Mouse (Mus musculus) liver, embryonic 14.5 days (tissue): ENCODE results near the gene Psrc1.

Source experiments
- CTCF ChIP-seq: IDR thresholded peaks from 2 replicates; pipeline ENCODE4 v1.5.1; 2016; ENCODE audit warnings: antibody characterized with exemption, low read depth, control low read depth
- EP300 ChIP-seq: IDR thresholded peaks from 2 replicates; pipeline ENCODE4 v1.6.1; 2016; ENCODE audit warnings: antibody characterized with exemption, low read depth

- no peak for TF ChIP-seq CTCF
- TF ChIP-seq EP300: no peak
Observed at GRCm38 (mm10) chr3:108384425-108384824, 786 bp downstream of the Psrc1 start.
